ENCODE assay signal across 22 mouse cellular contexts in genomic region chr10:100038342-100038898, GRCm38 (mm10). TPM values are rescaled to one million over a fixed set of nuclear protein-coding genes. Genes with fewer than 3 reads are reported as not detected.
DNase-seq lines count a peak whose midpoint lies in the region; ATAC-seq and TF ChIP-seq lines count a peak whose summit lies in the region.
"Had no signal": no experiment of that assay in that cellular context is flagged by ENCODE, and none has a peak within 500 bp of the region (broad histone marks: within the 10 kb centered on the region; RNA-seq: fewer than 3 reads in every experiment).

No protein-coding gene starts in this region.

- peaks cover 3% of the 10 kb centered on the region; the same call in 1 of the 2 replicates for H3K9me3 ChIP-seq in E14TG2a.4 (ENCODE audit: low read length)
- no peaks in the 10 kb centered on the region for H3K9me3 ChIP-seq in liver, embryonic 12.5 days (replicated peaks)
- no peaks in the 10 kb centered on the region for H3K9me3 ChIP-seq in kidney, embryonic 15.5 days (replicated peaks)
- H3K9me3 ChIP-seq: forebrain, embryonic 15.5 days; heart, embryonic 15.5 days; hindbrain, embryonic 10.5 days had no signal

- peaks cover 8% of the 10 kb centered on the region; the same call in 1 of the 2 replicates for H3K27me3 ChIP-seq in E14TG2a.4 (ENCODE audit: insufficient read depth, low read length)
- no peaks in the 10 kb centered on the region for H3K27me3 ChIP-seq in liver, embryonic 12.5 days (replicated peaks)
- H3K27me3 ChIP-seq in kidney, embryonic 15.5 days, result no peaks in the 10 kb centered on the region
- H3K27me3 ChIP-seq: CH12.LX; forebrain, embryonic 15.5 days; heart, embryonic 15.5 days; Patski had no signal

- 53% methylated on average over 12 of the region's 12 CpGs for WGBS in liver, embryonic 12.5 days (ENCODE audit: insufficient replicate concordance)
- WGBS in kidney, embryonic 15.5 days, result 55% methylated on average over 12 of the region's 12 CpGs

- peak; percentile 51 for DNase-seq in adrenal gland, adult 2 months
- no peak for DNase-seq in adrenal gland, adult 8-10 months
- peak; percentile 38 to 46 for DNase-seq in adrenal gland, postnatal 36 days
- DNase-seq in cerebellum, adult 11 months, result no peak
- DNase-seq in cerebellum, adult 11-12 months, result no peak
- DNase-seq: cerebellum, postnatal 14 days; kidney, adult 9 months; kidney, postnatal 4 days; lung, adult 2 months; midbrain, embryonic 14.5 days; right cerebral cortex, postnatal 4 days; thymus, postnatal 36 days had no signal

- H3K4me1 ChIP-seq in E14TG2a.4 (replicated peaks; ENCODE audit: low read depth, low read length), result peaks cover 45% of the 10 kb centered on the region
- H3K4me1 ChIP-seq in liver, embryonic 12.5 days, result no peaks in the 10 kb centered on the region; the same call in 1 of the 2 replicates
- H3K4me1 ChIP-seq in kidney, embryonic 15.5 days, result peaks cover 25% of the 10 kb centered on the region
- H3K4me1 ChIP-seq: forebrain, embryonic 15.5 days had no signal

- no peak overlapping the region for H3K9ac ChIP-seq in liver, embryonic 12.5 days
- no peak overlapping the region for H3K9ac ChIP-seq in kidney, embryonic 15.5 days
- H3K9ac ChIP-seq: forebrain, embryonic 15.5 days; heart, embryonic 15.5 days had no signal

- H3K27ac ChIP-seq in liver, embryonic 12.5 days, result peak overlapping the region; percentile 51; the same call in 1 of the 2 replicates
- H3K27ac ChIP-seq in kidney, embryonic 15.5 days, result no peak overlapping the region
- H3K27ac ChIP-seq: forebrain, embryonic 15.5 days; heart, embryonic 15.5 days; hindbrain, embryonic 10.5 days had no signal

- no peak overlapping the region for H3K4me2 ChIP-seq in liver, embryonic 12.5 days
- no peak overlapping the region for H3K4me2 ChIP-seq in kidney, embryonic 15.5 days
- H3K4me2 ChIP-seq: forebrain, embryonic 15.5 days; heart, embryonic 15.5 days had no signal

- H3K4me3 ChIP-seq in E14TG2a.4 (replicated peaks; ENCODE audit: low read length), result peak overlapping the region; percentile 37
- no peak overlapping the region for H3K4me3 ChIP-seq in liver, embryonic 12.5 days
- no peak overlapping the region for H3K4me3 ChIP-seq in kidney, embryonic 15.5 days (replicated peaks)
- H3K4me3 ChIP-seq: forebrain, embryonic 15.5 days; heart, embryonic 15.5 days; hindbrain, embryonic 10.5 days; myocyte had no signal

- peak; percentile 48; the same call in 1 of the 2 replicates for ATAC-seq in liver, embryonic 12.5 days
- ATAC-seq in kidney, embryonic 15.5 days (replicated peaks; ENCODE audit: low FRiP score), result no peak
- ATAC-seq: Patski had no signal

- no peak for TF ChIP-seq CTCF in E14TG2a.4 (conservative IDR thresholded peaks at IDR 0.05; ENCODE audit: low read length)

- H3K36me3 ChIP-seq in E14TG2a.4 (ENCODE audit: insufficient read depth, low read length), result no peaks in the 10 kb centered on the region
- H3K36me3 ChIP-seq in liver, embryonic 12.5 days, result no peaks in the 10 kb centered on the region
- H3K36me3 ChIP-seq in kidney, embryonic 15.5 days, result no peaks in the 10 kb centered on the region
- H3K36me3 ChIP-seq: forebrain, embryonic 15.5 days; heart, embryonic 15.5 days; hindbrain, embryonic 10.5 days had no signal

RNA-seq across cellular contexts. Expression of gene Kitl, which starts 23.0 kb away (rescaled TPM):
- 10 to 100 TPM; 13.8 to 27.0 TPM for total RNA-seq in adrenal gland, adult 2 months (2021)
- 38.4 and 39.7 TPM in 2 replicates for polyA plus RNA-seq in adrenal gland, adult 2 months (2012; rRNA removed)
- total RNA-seq in adrenal gland, adult 8-10 months (2022), result 10 to 100 TPM; 19.6 to 26.7 (median 22.6) TPM
- 10 to 100 TPM; 26.4 to 27.1 TPM for total RNA-seq in adrenal gland, postnatal 36 days (2021)
- 15.8 and 19.6 TPM in 2 replicates for polyA plus RNA-seq in liver, embryonic 12.5 days (2016; fragmentation: Nextera tagmentation; extraction: Ambion mirVana)
- 24.3 and 26.3 TPM in 2 replicates for polyA plus RNA-seq in kidney, embryonic 15.5 days (2015; fragmentation: Nextera tagmentation; extraction: Ambion mirVana)
- total RNA-seq: CH12.LX; neutrophil, adult 5-6 weeks had no signal

Comparison
In these comparisons a context has a peak if more than half of its experiments do, and no peak if none do; other contexts are left out.
1. DNase-seq: peak in adrenal gland, adult 2 months (single experiment) and adrenal gland, postnatal 36 days (2 of 2); none in adrenal gland, adult 8-10 months (single experiment), cerebellum, adult 11 months (single experiment) and cerebellum, adult 11-12 months (single experiment).